Mouse (Mus musculus) heart, adult 9 months (tissue): ENCODE results near the gene Ier5.

Source experiments
- DNase-seq, 2 experiments: peaks; one replicate each; pipeline ENCODE4 v3.0.0; 2022; ENCODE audit warnings: low spot score in 2 of 2

The Ier5 gene

GRCm38 (mm10) chr1:155098486-155099279 is 753 bp downstream of the Ier5 start:
- peak; percentile 58 to 72 for DNase-seq

GRCm38 (mm10) chr1:155097931-155098485 is 1.4 kb downstream of the Ier5 start:
- peak; percentile 60 to 71 for DNase-seq

DNA sequence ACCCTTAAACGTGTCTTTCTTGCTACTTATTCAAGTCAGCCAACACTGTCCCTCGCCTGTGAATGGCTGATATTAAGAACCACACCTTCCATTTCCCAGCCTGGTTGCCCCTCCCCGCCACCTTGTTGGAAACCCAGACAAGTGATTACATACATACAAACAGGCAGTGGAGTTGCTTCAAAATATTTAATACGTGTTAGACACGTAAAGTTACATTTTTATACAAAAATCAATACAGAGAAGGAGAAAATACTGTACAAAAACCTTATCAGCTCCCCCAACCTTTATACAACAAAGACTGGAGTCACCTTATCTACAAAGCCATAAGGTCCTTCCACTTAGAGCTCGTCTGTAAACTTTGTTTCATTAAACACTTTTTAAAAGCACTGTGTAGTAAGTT is 2.1 kb downstream of the Ier5 start:
- DNase-seq: no peak

- no peak for DNase-seq
Measured at GRCm38 (mm10) chr1:155096620-155097261, 2.7 kb downstream of the Ier5 start.

GRCm38 (mm10) chr1:155093971-155094707 is 5.3 kb downstream of the Ier5 start:
- DNase-seq: no peak

GRCm38 (mm10) chr1:155093145-155093791 is 6.2 kb downstream of the Ier5 start:
- DNase-seq: peak; percentile 70 to 74

DNA sequence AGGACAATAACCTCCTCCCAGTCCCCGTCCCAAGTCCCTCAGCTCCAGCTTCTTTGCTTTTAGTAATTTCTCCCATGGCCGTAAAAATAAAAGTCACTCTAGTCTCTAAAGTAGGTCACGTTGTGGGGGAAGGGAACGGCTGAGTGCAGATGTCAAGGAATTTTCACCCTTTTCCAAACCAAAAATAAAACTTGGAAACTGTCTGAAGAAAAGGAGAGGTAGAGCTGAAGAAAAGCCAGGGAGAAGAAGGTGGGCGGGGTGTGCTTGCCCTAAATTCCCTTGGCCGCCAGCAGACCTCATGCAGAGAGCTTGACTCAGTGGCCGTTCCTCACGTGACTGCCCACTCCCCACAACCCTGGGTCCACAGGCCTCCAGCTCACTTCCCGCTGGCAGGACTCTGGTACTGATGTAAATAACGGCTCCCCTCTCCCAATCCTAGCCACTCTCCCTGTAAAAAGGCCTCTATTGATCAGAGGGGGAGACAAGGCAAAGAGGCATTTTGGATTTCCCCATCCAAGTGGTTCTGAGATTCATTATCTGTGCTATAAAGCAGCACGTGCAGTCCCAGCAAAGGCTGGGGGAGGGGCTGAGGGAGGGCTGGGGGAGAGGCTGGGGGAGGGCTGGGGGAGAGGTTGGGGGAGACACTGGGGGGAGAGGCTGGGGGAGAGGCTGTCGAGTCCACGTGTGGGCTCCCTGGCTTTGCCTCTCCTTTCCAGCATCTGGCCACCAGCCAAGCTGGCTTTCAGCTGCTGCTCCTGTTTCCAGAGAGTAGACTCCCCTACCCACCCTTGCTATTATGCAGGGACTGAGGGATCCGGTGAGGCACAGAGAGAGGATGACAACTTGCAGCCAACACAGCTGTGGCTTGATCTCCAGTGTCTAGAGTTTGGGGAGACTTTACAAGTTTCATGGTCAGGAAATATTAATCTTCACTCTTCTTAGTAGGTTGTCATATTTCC is 7.3 kb downstream of the Ier5 start:
- peak in 1 of 2 experiments; percentile 44 for DNase-seq

GRCm38 (mm10) chr1:155091374-155091841 is 8.0 kb downstream of the Ier5 start:
- peak in 1 of 2 experiments; percentile 45 for DNase-seq

DNA sequence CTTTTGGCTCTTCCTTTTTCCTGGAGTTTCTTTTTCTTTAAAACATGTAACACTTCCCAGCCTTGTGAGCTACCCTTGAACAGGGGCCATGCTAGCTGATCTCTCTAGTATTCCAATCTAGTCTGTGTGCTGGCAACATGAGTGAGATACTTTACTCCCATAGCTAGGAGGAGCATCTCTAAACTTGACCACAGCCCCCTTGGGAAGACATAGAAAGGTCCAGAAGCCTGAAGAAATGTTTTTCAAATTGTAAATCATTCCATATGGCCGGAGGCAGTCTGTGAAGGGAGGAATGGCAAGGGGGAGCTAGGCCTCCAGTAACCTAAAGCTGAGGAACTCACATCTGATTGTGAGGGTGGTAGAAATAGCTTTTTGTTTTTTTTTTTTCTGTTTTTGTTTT is 8.7 kb downstream of the Ier5 start:
- no peak for DNase-seq

GRCm38 (mm10) chr1:155090327-155090726 is 9.1 kb downstream of the Ier5 start:
- DNase-seq: no peak

GRCm38 (mm10) chr1:155088847-155089603 is 10.4 kb downstream of the Ier5 start:
- no peak for DNase-seq

GRCm38 (mm10) chr1:155088046-155088445 is 11.4 kb downstream of the Ier5 start:
- DNase-seq: no peak

GRCm38 (mm10) chr1:155086893-155087292 is 12.5 kb downstream of the Ier5 start:
- peak in 1 of 2 experiments; percentile 41 for DNase-seq

- DNase-seq: no peak
Measured at GRCm38 (mm10) chr1:155086416-155086815, 13.0 kb downstream of the Ier5 start.

DNA sequence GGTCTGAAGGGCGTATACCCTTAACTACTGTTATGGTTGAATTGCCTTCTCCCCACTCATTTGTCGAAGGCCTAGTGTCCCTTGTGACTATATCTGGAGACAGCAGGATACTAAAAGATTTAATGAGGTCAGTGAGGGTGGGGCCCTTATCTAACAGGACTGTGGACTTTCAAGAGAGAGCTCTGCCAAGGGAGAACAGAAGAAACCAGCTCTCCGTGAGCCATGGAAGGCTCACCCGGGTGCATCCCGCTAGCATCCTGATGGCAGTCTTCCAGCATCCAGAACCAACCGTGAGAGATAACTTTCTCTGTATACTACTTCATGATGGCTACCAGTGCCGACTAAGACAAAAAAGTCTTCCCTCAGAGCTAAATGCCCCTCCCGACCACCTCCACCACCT is 14.6 kb downstream of the Ier5 start:
- no peak for DNase-seq

- DNase-seq: peak; percentile 93 to 96
Measured at GRCm38 (mm10) chr1:155083271-155084265, 15.9 kb downstream of the Ier5 start.

DNA sequence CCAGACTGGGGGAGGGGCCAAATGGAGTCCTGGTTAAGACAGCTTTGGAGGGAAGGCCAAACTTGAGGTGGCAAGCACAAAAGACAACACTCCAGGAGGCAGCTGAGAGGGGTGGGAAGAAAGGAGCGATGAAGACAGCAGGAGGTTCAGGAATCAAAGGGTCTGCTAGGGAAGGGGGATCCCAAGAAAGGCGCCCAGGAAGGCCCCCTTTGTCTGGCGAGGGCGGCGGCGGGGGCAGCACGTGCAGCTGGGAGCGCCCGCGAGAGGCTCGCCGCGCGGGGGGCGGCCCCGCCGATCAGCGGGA is 16.5 kb downstream of the Ier5 start:
- no peak for DNase-seq

DNA sequence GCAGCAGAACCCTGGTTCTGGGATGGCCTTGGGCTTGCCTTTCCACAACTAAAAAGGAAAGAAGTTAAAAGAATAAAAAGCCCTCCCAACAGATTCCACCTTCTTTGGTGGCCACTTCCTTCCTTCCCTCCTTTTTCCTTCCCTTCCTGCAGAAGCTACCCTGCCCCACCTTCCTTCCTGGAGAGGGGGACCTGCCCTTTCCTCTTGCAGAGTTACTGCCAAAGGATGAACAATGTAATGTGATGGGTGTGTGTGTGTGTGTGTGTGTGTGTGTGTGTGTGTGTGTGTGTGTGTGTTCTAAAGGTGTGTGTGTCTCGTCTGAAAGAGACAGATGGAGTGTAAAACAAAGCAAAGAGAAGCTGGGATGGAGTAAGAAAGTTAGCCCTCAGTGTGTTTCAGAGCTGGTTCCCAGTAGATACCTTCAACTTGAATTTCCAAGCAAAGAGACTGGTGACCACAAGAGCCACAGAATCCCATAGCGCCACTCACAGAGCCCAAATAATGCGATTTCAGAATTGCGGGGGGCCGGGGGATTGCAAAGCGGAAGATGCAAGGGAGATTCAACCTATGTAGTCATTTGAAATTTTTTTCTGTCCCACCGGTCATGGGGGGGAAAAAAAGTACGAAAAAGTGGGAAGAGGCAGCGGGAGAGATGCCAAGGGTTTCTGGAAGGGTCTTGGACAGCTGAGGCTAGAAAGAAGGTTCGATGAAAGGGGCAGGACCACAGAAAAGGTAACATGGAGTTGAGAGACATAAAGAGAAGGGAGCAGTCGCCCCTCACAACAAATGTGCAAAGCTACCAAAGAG is 17.1 kb downstream of the Ier5 start:
- peak in 1 of 2 experiments; percentile 59 for DNase-seq
